Mouse (Mus musculus): ENCODE results near the gene Clec16a. TPM values are rescaled to one million over a fixed set of nuclear protein-coding genes. Genes with fewer than 3 reads are reported as not detected.
A peak's percentile ranks its signal among the peaks of the same experiment; 100 is the strongest.

Clec16a gene
- total and polyA plus RNA-seq, 3 experiments, result 20.0 to 24.2 (median 20.5) TPM

GRCm38 (mm10) chr16:10782377-10783151 lies 237.4 kb downstream of the Clec16a start (continued):
- TF ChIP-seq MYC (IDR thresholded peaks at IDR 0.05; ENCODE audit: low read depth, low read length), result no peak; the same call in 1 of the 2 replicates

- Histone ChIP-seq H3K27ac (ENCODE audit: insufficient read depth, low read depth) (peak overlapping the region; percentile 97), H3K9ac (ENCODE audit: insufficient read depth, low read depth) (peak overlapping the region; percentile 89), H3K9me3 (replicated peaks; ENCODE audit: low read length) (no peaks in the 10 kb centered on the region), H3K27me3 (replicated peaks) (no peaks in the 10 kb centered on the region), H3K36me3 (replicated peaks in 1 of 2; ENCODE audit: control insufficient read depth in 1 of 2, insufficient read depth in 1 of 2, low read length in 1 of 2) (peaks cover 0 to 26% of the 10 kb centered on the region in 2 experiments), H3K4me2 (ENCODE audit: insufficient read depth, low read depth, poor library complexity, severe bottlenecking) (peak overlapping the region; percentile 52), H3K79me2 (replicated peaks; ENCODE audit: control insufficient read depth, extremely low read depth, insufficient read depth, poor library complexity, severe bottlenecking) (peaks cover 16% of the 10 kb centered on the region), H3K4me1 (ENCODE audit: control insufficient read depth in 1 of 2, insufficient read depth in 2 of 2) (peaks cover 27 to 59% of the 10 kb centered on the region in 2 experiments), H3K4me3 (replicated peaks in 1 of 3; ENCODE audit: low read depth in 2 of 3, low read length in 2 of 3, poor library complexity in 1 of 3) (peak overlapping the region; percentile 84 to 99 (median 96))
- peak; percentile 75 for DNase-seq (ENCODE audit: extremely low read depth)
- in situ Hi-C loops (cut with MboI; ENCODE audit: low pct_ligation_motif_present, low pct_unique_long_range_greater_than_20kb, low sequenced_read_pairs), result loop anchor here (5.0 kb wide), 1 partner anchor 36 kb away; no protein-coding TSS in a partner anchor
- dilution Hi-C loops (cut with MboI; ENCODE audit: extremely low pct_ligation_motif_present, extremely low pct_unique_long_range_greater_than_20kb, low sequenced_read_pairs), result no loop called here
- TF ChIP-seq JUN (IDR thresholded peaks at IDR 0.05; ENCODE audit: insufficient read depth, low read depth, low read length) (no peak), ZKSCAN1 (IDR thresholded peaks at IDR 0.05; ENCODE audit: borderline replicate concordance, low read depth, low read length) (no peak), RAD21 (IDR thresholded peaks at IDR 0.05; ENCODE audit: low read depth, low read length) (no peak; the same call in 1 of the 2 replicates), MAX (IDR thresholded peaks at IDR 0.05; ENCODE audit: low read length) (peak; percentile 76), SMC3 (IDR thresholded peaks at IDR 0.05; ENCODE audit: low read depth, low read length) (no peak; the same call in 1 of the 2 replicates), NELFE (IDR thresholded peaks at IDR 0.05; ENCODE audit: low read depth, low read length) (no peak), TBP (conservative IDR thresholded peaks at IDR 0.05; ENCODE audit: low read depth, low read length) (no peak), GABPA (IDR thresholded peaks at IDR 0.05; ENCODE audit: insufficient replicate concordance, low read depth, low read length) (no peak), JUND (conservative IDR thresholded peaks at IDR 0.05; ENCODE audit: low read depth, low read length) (no peak), HCFC1 (IDR thresholded peaks at IDR 0.05; ENCODE audit: low read depth, low read length) (no peak), CHD1 (IDR thresholded peaks at IDR 0.05; ENCODE audit: low read depth, low read length) (no peak), MYC (IDR thresholded peaks at IDR 0.05; ENCODE audit: low read depth, low read length) (no peak), RCOR1 (conservative IDR thresholded peaks at IDR 0.05; ENCODE audit: low read depth, low read length) (peak; percentile 88), POLR2AphosphoS2 (IDR thresholded peaks at IDR 0.05; ENCODE audit: low read depth, low read length) (peak; percentile 29; the same call in 1 of the 2 replicates), ZMIZ1 (IDR thresholded peaks at IDR 0.05; ENCODE audit: low read depth, low read length) (no peak), USF1 (IDR thresholded peaks at IDR 0.05; ENCODE audit: low read depth, low read length) (no peak), USF2 (conservative IDR thresholded peaks at IDR 0.05; ENCODE audit: low read depth, low read length) (no peak), MXI1 (IDR thresholded peaks at IDR 0.05; ENCODE audit: low read depth, low read length) (0 out of 2 replicates have a peak, but pooled peaks have one; percentile 25), IRF4 (IDR thresholded peaks at IDR 0.05; ENCODE audit: low read depth, low read length) (peak; percentile 80; the same call in 1 of the 2 replicates), ETS1 (conservative IDR thresholded peaks at IDR 0.05; ENCODE audit: low read depth, low read length) (peak; percentile 76), POLR2A (IDR thresholded peaks at IDR 0.05; ENCODE audit: low read depth, low read length) (peak; percentile 52), CHD2 (IDR thresholded peaks at IDR 0.05; ENCODE audit: low read length) (peak; percentile 54; the same call in 1 of the 2 replicates), PAX5 (IDR thresholded peaks at IDR 0.05; ENCODE audit: low read length) (no peak), MAZ (IDR thresholded peaks at IDR 0.05; ENCODE audit: low read depth, low read length) (no peak; the same call in 1 of the 2 replicates), E2F4 (IDR thresholded peaks at IDR 0.05; ENCODE audit: insufficient replicate concordance, low read depth, low read length) (no peak), ZC3H11A (IDR thresholded peaks at IDR 0.05; ENCODE audit: low read depth, low read length) (no peak), ZNF384 (IDR thresholded peaks at IDR 0.05; ENCODE audit: low read depth, low read length) (peak; percentile 51; the same call in 1 of the 2 replicates), KAT2A (IDR thresholded peaks at IDR 0.05; ENCODE audit: insufficient replicate concordance, low read length) (no peak), NRF1 (IDR thresholded peaks at IDR 0.05; ENCODE audit: low read depth, low read length) (0 out of 2 replicates have a peak, but pooled peaks have one; percentile 8), EP300 (IDR thresholded peaks at IDR 0.05; ENCODE audit: low read length) (peak; percentile 80), SIN3A (IDR thresholded peaks at IDR 0.05; ENCODE audit: low read length) (no peak; the same call in none of the 2 replicates), MAFK (IDR thresholded peaks at IDR 0.05; ENCODE audit: insufficient replicate concordance, low read length) (peak; percentile 60; the same call in 1 of the 2 replicates), UBTF (IDR thresholded peaks at IDR 0.05; ENCODE audit: low read depth, low read length) (no peak), BHLHE40 (IDR thresholded peaks at IDR 0.05; ENCODE audit: low read depth, low read length) (peak; percentile 81), TCF12 (IDR thresholded peaks at IDR 0.05; ENCODE audit: low read depth, low read length) (peak; percentile 95), MEF2A (IDR thresholded peaks at IDR 0.05; ENCODE audit: borderline replicate concordance, low read depth, low read length) (peak; percentile 86; the same call in 1 of the 2 replicates)
These were observed 238.0 kb downstream of the Clec16a start for GRCm38 (mm10) chr16:10783152-10783434.
